Mouse (Mus musculus) ES-E14 (cell line): Measurements from ENCODE around the gene BC049715.

ENCODE experiments used
- CHD2 ChIP-seq: IDR thresholded peaks from 2 replicates; pipeline ENCODE4 v1.6.1; 2014; ENCODE audit warnings: mild to moderate bottlenecking, low read depth, low read length, inconsistent platforms
- ZC3H11A ChIP-seq: IDR thresholded peaks from 2 replicates; pipeline ENCODE4 v1.6.1; 2012; ENCODE audit warnings: low read depth, mild to moderate bottlenecking, inconsistent platforms, low read length, borderline replicate concordance

DNA sequence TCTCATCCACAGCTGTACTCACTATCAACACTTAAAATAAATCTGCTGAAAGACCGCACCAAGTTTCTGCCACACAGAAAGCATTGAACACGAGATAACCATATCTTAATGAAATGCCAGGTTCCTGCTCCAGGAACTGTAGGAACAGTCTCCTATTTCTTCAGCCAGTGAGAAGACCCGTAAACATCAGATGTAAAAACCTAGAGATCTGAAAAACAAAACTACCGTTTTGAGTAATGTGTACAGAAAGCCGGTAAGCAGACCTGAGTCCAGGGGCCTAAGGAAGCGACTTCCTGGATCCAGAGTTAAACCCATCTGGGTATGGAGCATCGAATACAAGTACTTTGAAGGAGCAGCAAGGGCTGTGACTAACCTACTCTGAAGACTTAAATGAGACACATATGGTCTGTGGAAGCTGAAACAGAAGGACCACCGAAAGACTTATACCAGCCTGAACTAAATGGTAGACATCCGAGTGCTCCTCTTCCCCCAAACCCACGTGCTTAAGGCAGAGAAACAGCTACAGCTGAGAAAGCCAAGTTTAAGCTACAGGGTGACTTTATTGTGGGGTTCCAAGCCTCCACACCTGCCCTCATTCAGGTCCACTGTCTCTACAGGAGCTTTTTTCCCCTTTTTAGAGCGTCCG, 24.2 kb upstream of the BC049715 start:
- 0 out of 2 replicates have a peak, but pooled peaks have one; percentile 29 for TF ChIP-seq CHD2
- no peak for TF ChIP-seq ZC3H11A
